Mouse (Mus musculus) gastrocnemius, postnatal 10 days (tissue): ENCODE results near the gene Myo10. TPM values are rescaled to one million over a fixed set of nuclear protein-coding genes. Genes with fewer than 3 reads are reported as not detected.
A peak's percentile ranks its signal among the peaks of the same experiment; 100 is the strongest.

Source experiments
- DNase-seq: peaks from one replicate; pipeline ENCODE4 v3.0.0; 2021; ENCODE audit warnings: mixed read lengths
- total RNA-seq, 2 experiments: library from RNA; stranded (reverse); gene quantifications; 2 replicates each; pipeline ENCODE4 v1.2.3; 2021

Gene Myo10
- total RNA-seq, 2 experiments from 2014 or later: 63.8 to 70.8 TPM

DNA sequence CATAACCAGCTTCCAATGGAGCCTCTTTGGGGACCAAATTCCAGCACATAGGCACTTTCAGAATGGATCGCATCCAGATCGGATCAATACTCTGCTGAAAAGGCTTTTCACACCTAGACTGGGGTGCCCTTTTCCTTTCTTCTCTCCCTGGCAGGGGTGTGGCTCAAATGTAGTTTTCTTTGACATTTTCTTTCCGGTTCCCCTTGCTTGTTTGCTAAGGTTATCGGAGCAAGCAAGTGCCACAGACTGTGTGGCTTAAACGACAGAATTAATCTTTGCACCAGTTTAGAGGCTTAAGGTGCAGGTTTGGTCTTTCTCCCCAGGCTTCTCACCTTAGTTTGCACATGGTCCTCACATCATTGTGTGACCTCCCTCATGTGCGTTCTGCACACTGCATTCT is 11.1 kb upstream of the Myo10 start:
- no peak for DNase-seq

DNA sequence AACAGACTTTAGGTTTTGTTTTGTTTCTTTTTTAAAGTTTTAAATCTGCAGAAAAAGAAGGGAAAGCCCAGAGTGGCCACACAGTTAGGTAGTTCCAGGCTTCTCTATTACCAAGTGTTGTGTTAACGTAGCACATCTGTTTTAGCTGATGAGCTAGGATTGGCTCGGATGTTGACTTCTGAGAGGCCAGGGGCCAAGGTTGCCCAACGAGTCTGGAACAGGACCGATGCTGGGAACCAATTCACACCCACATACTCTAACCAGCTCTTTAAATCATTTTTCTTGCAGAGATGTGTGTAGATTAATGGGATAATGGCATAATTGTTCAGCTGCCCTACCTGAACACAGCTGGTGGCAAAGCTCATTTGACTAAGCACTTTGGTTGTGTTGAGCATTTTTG is 1.8 kb upstream of the Myo10 start:
- DNase-seq: no peak

DNA sequence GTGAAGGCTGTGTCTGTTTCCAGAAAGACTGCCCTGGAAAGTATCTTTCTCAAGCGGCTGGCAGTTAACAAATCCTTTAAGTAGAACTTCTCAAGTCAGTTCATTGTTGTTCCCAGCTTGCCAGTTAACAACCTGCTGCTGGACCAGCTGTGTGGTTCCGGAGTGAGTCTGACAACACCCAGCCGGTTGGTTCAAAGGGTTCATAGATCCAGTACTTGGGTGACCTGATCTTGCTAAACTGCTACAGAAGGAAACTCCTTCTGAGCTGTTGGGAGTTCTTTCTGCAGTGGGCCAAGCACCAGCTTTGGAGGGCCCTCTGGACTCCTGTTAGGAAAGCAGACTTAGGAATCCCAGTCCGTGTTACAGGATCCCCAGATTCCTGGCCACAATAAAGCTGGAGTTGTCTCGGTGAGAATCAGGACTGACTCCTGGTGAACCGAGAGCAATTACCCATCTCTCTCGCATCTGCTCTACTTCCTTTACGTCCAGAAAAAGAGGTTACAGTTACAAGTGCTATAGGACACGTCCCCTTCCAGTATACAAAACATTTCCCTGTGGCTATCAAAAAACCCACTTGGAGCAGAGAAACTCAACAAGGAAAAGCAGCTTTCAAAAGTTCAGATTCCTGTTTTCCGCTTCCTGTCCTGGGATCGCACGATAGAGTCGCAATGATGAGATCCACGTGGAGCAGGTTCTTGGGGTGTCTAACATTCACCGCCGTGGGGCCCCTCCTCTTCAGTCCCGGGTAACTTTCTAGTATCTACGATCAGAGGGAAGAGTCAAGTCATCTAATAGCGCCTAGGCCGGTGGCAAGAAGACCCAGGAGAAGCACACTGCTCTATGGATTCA is 750 bp upstream of the Myo10 start:
- DNase-seq: no peak

DNA sequence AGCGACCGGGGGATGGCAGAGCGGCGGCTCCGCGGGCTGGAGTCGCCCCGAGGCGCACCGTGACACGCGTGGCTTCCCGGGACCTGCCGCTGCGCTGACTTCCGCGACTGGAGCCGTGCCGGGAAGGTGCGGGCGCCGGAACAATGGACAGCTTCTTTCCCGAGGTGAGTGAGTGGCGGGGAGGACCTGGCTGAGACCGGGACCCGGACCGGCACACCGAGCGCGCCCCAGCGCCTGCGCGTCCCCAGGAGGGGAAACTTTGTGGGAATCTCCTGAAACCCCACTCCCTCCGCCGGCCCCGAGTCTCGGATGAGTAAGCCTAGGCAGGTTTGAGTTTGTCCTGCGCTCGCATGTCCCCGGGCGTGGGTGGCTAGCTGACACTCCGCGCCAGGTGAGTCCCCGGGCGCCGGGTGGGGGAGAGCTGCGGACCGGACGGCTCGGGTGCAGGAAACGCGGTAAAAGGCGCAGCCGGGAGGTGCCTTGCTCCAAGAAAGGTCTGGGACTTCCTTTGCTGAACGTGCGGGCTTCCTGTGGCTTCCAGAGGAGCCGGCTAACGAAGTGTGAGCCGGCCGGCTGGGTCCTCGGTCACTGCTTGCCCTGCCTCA is 644 bp downstream of the Myo10 start:
- peak; percentile 58 for DNase-seq

DNA sequence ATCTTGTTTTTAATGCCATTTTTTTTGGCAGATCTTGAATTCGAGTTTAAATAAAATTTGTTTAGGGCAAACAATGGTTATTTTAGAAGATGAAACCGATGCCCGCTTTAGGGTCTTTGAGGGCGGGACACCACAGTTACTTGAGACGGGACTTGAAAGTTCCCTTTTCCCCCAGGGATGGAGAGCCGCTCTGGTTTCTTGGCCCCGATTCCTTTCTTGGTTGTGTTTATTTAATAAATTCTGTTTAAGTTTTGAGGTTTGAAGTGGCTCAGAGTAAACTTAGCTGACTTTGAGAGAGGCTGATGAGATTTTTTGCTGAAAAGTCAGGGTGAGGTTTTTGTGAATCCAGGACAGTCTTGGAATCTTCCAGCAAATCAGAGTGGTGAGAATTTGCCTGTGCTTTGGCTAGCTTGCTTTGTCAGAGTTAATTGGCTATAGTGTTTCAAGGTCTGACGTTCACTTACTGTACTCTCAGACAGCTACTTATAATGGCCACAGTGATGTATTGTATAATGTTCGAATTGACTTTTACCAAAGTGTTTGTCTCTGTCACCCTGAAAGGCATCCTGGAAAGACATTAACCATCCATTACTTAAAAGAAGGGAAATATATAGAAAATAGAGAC is 1.3 kb downstream of the Myo10 start:
- no peak for DNase-seq

DNA sequence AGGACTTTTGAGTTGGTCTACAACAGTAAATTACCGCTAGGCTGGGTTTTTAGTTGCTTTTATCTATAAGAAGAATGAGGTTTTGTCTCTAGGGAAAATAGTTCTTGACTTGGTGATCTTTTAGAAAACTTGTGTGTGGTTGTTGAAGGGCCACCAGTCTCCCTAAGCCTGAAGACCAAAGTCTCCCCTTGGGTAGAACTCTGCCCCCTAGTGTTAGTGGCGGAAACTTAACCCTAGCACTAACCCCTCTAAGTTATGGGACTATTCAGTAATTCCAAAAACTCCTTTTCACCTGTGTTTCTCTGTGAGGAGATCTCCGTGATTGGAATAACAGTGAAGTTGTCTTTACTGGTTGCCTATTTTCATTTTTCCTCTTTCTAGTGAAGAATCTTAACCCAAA is 1.9 kb downstream of the Myo10 start:
- peak; percentile 36 for DNase-seq

DNA sequence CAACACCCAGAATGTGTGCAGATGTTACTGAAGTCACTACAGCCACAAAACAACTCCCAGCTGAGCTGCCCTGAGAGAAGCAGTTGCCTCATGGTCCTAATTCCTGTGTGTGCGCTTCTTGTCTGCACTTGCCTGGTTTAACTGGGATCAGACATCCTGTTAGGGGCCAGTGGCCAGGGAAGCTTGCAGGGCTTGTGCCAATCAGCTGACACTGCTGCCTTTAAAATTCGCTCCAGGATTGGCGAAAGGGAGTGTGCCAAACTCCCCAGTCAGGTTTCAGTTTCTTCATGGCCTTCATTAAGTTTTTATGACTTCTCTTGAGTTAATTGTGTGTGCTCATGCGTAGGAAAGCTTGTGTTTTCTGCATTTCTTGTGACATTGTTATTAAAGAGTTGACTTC is 3.1 kb downstream of the Myo10 start:
- DNase-seq: no peak

DNA sequence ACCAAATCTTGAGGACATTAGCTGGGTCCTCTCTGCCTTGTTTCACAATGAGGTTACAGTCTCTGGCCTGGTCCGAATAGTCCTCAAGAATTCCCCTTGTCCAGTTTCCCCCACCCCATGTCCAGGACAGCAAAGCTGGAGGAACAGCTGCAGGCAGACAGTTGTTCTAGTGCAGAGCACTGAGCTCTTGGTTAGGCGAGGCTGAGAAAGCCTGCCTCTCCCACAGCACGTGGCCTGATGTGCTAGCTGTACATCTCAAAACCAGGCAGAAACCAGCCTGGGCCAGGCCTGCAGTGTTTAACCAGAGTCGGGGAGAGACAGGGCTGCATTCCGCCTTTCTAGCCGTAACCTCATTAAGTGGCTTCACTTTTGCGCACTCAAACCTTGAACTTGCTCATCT is 4.7 kb downstream of the Myo10 start:
- DNase-seq: no peak

DNA sequence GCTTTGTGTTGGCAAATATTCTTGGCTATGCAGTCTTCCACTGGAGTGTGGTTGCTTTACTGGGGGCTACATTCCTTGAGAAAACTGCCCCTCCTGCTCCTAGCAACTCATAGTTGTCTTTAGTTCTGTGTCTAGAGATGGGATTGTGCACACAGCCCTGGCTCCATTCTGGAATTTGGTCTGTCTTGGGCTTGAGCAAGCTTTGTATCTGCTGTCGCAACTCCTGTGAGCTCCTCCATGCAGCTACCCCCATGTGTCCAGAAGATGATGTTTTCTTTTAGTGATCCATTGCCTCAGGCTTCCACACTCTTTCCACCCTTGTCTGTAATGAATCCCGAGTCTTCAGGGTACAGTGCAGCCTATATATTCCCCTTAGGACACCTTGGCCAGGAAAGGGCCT is 5.9 kb downstream of the Myo10 start:
- DNase-seq: no peak

DNA sequence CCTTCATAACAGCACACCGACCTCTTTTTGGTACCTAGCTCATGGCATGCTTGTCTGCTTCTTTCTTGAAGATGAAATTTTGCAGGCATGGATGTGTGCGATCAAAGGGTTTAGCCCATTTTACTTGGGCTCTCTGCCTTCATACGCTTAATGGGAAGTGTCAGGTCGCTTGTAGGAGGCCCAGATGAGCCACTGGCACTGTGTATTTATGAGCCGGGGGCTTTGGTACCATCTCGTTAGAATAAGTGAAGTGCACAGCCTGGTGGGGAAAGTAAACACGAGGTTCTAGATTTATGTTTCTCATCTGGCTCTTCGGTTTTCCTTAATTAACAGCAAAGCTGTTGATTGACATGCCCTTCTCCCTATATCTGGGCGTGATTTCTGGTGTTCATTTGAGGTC is 8.4 kb downstream of the Myo10 start:
- no peak for DNase-seq

DNA sequence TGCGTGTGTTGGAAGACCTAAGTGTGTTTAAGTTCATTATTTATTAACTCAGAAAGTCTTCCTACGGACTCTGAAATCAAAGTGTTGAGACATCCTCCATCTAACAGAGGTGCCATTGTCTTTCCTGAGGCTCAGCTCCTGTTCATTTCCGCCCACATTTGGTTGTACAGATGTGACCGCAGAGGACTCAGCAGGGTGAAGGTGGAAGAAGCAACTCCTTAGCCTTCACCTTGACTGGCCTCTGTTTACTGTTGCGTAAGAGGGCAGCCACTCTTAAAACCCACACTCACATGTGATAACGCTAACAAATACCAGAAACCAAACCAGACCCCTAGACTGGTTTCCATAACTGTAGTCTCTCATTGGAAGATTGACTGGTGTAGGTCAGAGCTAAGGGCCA is 9.0 kb downstream of the Myo10 start:
- DNase-seq: no peak

DNA sequence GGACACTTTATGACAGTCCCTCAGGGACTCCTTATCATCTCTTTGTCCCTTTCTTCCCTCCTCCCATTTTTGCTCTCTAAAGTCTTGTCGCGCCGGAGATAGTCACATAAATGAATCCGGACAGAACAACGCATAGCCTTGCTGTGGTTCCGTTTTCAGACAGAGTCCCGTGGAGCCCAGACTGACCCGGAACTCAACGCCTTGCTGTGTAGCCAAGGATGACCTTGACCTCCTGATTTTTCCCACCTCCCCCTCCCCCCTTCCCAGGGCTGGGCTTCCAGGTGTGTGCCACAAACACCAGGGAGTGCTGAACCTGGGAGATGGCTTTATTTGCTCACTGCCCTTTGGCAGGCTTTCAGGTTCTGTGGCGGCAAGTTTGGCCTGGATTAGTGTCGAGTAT is 10.6 kb downstream of the Myo10 start:
- no peak for DNase-seq

DNA sequence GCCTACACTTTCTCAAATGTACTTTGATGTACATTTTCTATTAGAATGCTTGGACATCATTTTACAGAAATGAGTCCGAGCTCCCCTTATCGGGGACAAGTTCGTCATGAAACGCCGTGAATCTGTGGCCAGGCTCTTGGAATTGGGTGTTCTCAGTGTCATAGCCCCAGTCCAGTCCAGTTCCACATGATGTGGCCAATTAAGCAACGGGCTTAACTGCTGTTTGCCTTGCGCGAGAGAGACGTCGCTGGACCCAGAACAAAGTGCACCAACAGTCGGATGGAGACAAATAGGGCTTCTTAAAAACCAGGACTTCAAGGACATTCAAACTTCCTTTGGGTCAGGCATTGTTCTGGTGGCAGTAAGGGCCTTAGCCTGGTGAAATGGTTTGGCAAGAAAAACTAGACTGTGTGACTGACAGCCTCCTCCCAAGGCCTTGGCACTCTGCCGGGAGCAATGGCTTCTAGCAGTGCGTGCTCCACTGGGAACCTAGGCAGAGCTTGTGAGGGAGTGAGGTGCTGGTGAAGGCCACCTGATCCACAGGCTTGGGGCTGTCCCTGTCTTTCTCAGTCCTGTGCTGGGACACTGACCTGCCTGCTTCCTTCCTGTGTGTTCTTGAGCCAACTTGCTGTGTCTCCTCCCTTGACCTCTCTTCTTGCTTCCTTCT is 11.5 kb downstream of the Myo10 start:
- DNase-seq: peak; percentile 45

DNA sequence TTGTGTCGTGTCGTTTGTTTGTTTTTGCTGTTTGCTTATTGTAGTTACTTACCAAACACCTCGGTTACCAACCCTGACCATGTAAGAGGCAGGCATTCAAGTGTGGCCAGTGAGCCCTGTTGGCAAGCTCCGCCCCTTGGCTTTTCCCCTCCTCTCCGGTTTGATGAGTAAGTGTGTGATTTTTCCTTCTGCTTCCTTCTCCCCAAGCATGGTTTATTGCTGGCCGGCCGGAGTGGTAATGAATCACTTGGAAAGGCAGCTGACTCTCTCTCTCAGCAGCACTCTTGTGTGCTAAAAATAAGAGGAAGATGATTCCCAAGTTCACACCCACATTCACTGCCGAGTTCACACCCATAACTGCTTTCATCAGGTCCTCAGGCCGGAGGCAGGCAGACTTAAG is 15.4 kb downstream of the Myo10 start:
- DNase-seq: peak; percentile 41

DNA sequence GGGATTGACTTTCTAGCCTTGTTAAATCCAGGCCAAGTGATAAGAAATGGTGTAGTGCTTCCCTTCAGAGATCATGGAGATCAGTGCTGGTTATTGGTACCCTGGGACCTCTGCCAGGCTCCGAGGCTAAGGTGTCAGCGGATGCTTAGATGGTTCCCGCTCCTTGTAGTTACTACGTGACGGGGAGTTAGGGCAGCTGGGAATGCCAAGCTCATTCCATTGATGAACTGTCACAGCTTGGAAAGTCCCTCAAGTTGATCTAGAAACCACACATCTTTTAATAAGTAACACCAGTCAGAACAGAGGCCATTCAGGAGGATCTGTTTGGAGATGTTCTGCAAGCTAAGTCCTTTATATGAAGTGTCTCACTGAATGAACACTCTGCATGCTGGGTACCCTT is 16.9 kb downstream of the Myo10 start:
- no peak for DNase-seq

DNA sequence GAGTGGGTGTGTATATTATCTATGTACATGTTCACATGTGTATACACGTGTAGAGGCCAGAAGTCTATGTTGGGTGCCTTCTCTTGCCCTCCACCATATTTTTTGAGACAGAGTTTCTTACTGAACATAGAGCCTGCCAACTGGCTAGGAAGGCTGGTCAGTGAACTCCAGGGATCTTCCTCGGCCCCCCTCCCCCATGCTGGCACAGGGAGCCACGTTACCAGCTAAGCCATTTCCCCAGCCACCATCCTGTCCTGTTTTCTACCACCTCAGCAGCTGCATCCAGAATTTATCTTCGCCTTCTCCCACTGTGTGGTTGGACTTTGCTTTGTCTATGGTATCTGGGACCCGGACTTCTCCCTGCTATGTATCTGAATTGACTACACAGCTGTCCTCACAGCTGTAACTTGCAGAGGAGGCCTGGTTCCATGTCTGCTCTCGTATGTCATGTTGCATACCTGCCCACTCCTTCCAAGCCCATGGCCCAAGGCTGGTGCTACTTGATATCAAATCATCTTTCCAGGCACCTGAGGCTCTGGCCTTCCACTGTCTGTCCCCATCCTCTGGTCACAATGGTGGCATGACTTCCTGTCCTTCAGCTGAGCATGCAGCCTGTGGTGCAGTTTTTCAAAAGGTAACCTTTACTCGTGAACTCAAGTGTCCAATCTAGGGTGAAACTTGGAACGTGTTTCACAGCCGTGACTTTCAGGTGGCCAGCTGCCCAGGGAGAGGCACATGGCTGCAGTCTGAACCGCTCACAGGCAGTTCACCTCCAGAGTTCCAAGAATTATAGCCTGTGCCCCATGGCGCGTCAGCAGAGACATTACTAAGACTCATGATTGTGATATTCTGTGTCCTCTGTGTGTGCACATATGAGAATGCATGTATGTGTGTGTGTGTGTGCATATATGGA is 18.8 kb downstream of the Myo10 start:
- DNase-seq: no peak

DNA sequence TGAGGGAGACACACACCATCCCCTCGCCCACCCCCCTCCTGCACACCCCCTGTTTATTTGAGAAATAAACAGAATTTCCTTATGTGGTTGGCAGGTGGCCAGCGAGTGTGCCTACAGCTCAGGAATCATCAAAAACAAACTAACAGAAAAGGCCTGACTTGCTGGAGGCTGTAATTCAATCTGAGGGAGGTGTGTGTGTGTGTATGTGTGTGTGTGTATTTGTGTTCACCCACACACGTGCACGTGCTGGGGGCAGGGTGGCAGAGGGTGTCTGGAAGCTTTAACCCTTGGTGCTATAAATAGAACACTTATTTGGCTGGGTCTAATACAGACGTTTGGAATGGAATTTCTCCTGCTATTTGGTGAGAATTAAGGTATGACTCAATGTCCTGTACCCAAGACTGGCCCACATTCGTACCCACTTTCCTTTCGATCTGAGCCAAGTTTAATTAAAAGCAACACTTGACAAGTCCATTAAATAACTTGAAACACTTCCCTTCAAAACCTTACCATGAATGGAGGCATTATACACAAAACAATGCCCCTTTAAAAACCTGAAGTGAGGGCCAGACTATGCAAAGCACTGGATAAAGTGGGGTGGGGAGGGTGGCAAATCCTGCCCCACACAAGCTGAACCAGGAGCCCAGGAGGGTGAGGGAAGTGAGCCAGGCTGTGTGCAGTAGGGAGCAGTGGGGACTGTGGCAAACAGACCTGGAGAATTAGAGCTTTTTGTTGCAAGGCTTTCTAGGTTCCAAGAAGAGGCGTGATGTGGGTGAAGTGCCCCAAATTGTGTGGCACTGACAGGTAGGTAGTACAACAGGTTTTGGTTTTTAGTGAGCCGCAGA is 20.1 kb downstream of the Myo10 start:
- no peak for DNase-seq

DNA sequence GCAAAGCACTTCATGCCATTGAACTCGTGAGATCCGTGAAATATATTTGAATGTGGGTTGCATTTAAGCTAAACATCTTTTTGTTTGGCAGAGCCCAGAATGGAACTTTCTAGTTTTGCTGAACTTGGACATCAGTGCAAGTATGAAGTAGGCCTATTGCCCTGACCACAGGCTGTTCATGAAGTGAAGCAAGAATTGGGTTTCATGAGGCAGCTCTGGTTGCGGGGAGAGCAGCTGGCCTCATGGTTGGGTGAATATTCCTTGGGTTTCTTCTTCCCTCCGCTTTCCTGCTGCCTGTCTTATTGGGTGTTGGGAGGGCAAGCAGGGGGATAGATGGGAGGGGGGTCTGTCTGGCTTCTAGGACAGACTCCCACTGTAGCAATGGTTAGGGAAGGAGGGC is 23.5 kb downstream of the Myo10 start:
- DNase-seq: no peak

DNA sequence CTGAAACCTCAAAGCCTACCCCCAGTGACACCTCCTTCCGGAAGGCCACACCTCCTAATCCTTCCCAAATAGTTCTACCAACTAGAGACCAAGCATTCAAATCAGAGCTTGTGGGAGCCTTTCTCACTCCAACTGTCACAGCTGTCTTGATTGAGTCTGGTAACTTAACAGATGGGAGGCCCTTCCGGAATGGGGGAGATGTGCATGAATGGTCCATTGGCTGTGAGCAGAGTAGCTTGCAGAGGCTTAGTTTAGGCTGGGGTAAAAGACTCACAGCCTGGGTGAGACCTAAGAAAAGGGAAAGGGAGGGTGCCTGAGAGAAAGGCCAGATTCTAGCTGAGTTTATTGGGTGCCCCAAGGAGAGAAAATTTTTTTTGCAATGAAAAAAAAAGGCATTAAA is 26.0 kb downstream of the Myo10 start:
- no peak for DNase-seq

DNA sequence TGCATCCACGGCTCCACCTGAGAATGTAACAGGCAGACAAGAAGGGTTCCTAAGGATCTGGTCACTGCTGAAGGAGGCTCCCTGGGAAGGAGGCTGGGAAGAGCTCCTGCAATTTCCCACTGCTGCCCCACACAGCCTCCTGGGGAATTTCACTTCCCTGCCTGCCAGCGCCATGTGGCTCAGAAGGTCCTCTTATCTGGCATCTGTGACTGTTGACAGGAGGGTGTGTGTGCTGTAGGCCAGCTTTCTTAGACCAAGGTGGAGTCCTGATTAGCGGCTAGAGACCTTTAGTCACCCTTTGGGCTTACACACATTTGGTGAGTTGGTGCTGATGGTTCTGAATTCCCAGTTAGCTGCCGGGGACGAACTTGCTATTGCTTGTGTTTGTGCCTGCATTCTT is 28.0 kb downstream of the Myo10 start:
- DNase-seq: no peak

DNA sequence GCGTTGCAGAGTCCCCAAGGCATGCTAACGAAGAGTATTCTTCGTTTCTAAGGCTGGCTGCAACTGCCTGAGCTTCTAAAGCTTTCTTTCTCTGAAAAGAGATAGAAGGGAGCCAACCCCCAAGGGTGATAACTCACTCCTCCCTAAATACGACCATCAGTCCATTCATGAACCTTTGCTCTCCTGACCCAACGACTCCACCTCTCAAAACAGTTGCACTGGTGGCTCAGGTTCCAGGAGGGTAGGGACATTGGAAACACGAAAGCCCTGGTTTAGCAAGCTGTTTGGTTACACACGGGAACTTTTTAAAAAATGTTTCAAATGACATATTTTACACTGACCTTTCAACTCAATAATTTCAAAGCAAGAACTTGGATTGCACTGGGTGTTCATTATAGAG is 29.5 kb downstream of the Myo10 start:
- DNase-seq: no peak
